Mouse (Mus musculus) bone marrow macrophage, adult 2 months (primary cell): Measurements from ENCODE around the gene Gm20388. TPM values are rescaled to one million over a fixed set of nuclear protein-coding genes. Genes with fewer than 3 reads are reported as not detected.
A peak's percentile ranks its signal among the peaks of the same experiment; 100 is the strongest.
"Not testable (repeated sequence)": the region's sequence is repeated elsewhere in the genome, so short reads cannot be mapped to it uniquely, and the experiment has no call there.

Experiments used
- H3K27ac ChIP-seq: 2 replicates; pipeline ENCODE4 v1.5.1; 2012; ENCODE audit warnings: low read depth, low read length; ENCODE audit not compliant: insufficient read depth
- H3K4me1 ChIP-seq: 2 replicates; pipeline ENCODE4 v1.6.1; 2012; ENCODE audit warnings: low read length; ENCODE audit not compliant: control insufficient read depth, insufficient read depth
- H3K4me3 ChIP-seq: 2 replicates; pipeline ENCODE4 v1.5.1; 2012; ENCODE audit warnings: mild to moderate bottlenecking, low read length, moderate library complexity; ENCODE audit not compliant: insufficient read depth
- CTCF ChIP-seq: IDR thresholded peaks from 2 replicates; pipeline ENCODE4 v1.5.1; 2012; ENCODE audit warnings: low read depth, mild to moderate bottlenecking, low read length, moderate library complexity
- POLR2A ChIP-seq: IDR thresholded peaks from 2 replicates; pipeline ENCODE4 v1.6.1; 2012; ENCODE audit warnings: mild to moderate bottlenecking, low read depth, low read length, borderline replicate concordance
- polyA plus RNA-seq: library from polyadenylated mRNA; stranded (reverse); fragments of >200 nt; gene quantifications from 2 replicates; pipeline ENCODE4 v1.2.4, GENCODE M21; 2012; ENCODE audit not compliant: missing spikeins, insufficient read depth, insufficient read length

Gene Gm20388
- polyA plus RNA-seq, 1 experiment, result 32.7 TPM

DNA sequence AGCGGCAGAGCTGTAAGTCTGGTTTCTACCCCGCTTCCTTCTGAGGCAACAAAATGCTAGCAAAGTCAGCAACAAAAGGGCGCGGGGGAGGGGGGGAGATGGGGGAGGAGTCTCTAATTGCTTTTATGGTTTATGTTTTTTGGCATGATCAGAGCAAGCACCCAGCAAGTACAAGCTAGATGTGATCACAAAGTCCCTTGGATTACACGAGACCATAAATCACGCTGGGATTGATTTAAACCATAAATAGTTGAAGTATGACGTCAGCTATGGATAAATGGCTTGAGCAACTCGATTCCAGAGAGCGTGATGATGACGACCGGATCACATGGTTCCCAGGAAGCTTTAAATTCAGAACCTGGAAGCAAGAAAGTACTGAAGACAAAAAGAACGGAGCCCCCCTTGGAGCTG is 3720.2 kb downstream of the Gm20388 start:
- Histone ChIP-seq H3K4me3 (peak overlapping the region; percentile 39), H3K27ac (peak overlapping the region; percentile 86), H3K4me1 (peaks cover 34% of the 10 kb centered on the region)
- TF ChIP-seq POLR2A, result no peak
- TF ChIP-seq CTCF, result no peak

DNA sequence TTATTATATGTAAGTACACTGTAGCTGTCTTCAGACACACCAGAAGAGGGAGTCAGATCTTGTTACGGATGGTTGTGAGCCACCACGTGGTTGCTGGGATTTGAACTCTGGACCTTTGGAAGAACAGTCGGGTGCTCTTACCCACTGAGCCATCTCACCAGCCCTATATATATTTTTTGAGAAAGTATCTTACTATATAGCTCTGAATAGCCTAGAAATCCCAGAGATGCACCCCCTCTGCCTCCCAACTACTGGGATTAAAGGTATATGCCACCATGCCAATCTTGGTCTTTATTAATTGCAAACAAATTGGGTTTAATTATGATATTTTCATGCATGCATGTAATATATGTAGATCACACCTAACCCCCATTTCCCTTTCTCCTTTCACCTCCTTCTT is 3721.1 kb downstream of the Gm20388 start:
- H3K4me1 ChIP-seq, result peaks cover 34% of the 10 kb centered on the region
- not testable (repeated sequence) for H3K4me3 ChIP-seq, H3K27ac ChIP-seq

DNA sequence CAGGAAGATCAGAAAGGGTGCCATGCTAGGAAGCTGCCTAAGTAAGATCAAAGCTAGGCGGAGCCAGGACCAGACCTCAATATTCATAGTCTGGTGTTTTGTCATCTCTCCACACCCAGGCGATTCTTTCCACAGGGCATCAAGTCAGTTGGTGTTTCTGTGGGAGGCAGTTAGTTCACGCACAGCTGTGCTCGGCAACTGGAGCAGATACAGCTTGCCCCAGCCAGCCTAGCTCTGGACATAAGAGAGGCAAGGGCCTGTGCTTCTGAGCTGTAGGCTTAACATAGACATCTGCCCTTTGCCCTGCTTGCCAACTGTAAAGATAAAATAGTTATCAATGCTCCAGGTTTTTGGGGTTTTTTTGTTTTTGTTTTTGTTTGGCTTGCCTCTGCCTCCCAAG is 3721.6 kb downstream of the Gm20388 start:
- Histone ChIP-seq H3K4me3 (no peak overlapping the region), H3K27ac (no peak overlapping the region), H3K4me1 (peaks cover 34% of the 10 kb centered on the region)
- TF ChIP-seq POLR2A (no peak), CTCF (no peak)

DNA sequence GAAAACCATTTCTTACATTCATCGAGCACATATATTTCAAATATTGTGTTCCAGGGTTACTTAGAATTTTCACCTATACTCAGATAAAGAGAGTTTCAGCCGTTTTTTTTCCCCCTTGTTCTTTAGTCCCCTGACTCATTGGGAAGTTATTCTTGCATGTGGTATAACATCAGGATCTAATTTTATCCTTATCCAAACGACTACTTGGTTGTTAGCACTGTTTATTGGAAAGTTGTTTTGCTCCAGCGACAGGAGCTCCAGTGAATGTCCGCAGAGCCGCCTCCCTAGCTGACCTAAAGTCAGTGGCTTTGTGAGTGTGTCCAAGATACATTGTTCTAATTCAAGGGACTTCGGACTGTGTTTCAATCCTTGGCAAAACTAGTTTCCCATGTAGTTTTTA is 3723.2 kb downstream of the Gm20388 start:
- H3K4me3 ChIP-seq, result no peak overlapping the region
- H3K27ac ChIP-seq, result peak overlapping the region; percentile 80
- H3K4me1 ChIP-seq, result peaks cover 31% of the 10 kb centered on the region
- TF ChIP-seq POLR2A (no peak), CTCF (no peak)

DNA sequence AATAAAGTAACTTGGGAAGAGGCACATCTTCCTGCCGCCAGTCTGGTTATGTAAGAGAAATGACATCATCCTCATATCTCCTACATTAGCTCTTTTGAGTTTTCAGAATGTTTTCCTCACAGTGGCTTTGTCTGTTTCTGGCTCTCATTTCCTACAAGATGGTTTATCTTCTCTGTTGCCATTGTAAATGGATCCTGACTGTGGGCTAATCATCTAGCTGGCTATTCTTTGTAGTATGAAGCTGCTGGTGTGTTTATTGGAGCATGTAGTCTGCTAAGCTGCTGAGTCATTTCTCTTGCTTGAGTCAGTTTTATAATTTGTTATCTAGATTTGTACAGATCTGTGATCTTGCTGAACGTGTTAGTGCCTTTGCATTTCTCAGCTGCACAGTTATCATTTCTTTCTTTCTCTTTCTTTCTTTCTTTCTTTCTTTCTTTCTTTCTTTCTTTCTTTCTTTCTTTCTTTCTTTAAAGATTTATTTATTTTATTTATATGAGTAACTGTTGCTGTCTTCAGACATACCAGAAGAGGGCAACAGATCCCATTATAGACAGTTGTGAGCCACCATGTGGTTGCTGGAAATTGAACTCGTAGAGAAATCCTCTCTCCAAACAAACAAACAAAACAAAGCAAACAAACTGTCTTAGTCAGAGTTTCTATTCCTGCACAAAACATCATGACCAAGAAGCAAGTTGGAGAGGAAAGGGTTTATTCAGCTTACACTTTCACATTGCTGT is 3723.9 kb downstream of the Gm20388 start:
- no peak for TF ChIP-seq POLR2A
- TF ChIP-seq CTCF, result no peak
- H3K4me3 ChIP-seq, result no peak overlapping the region
- peak overlapping the region; percentile 80 for H3K27ac ChIP-seq
- H3K4me1 ChIP-seq, result peaks cover 25% of the 10 kb centered on the region

DNA sequence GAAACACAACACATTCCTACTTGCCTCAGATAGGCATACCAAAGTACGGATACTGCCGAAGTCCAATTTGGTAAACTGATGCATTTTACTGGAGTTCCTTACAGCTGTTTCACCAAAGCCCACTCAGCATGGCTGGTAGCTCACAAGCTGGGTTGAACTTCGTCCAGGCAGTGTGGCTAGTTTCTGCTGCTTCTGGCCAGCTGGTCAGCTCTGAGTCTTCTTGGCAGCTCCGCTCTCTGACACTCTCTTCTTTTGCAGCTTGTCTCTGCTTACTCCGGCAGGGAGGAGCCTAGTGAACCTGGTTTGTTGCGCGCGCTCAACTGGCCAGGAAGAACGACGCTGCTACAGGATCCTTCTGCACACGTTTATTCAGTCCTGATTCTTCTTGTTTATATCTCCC is 3725.0 kb downstream of the Gm20388 start:
- no peak overlapping the region for H3K4me3 ChIP-seq
- no peak for TF ChIP-seq POLR2A
- no peak for TF ChIP-seq CTCF
- no peak overlapping the region for H3K27ac ChIP-seq
- peaks cover 22% of the 10 kb centered on the region for H3K4me1 ChIP-seq

DNA sequence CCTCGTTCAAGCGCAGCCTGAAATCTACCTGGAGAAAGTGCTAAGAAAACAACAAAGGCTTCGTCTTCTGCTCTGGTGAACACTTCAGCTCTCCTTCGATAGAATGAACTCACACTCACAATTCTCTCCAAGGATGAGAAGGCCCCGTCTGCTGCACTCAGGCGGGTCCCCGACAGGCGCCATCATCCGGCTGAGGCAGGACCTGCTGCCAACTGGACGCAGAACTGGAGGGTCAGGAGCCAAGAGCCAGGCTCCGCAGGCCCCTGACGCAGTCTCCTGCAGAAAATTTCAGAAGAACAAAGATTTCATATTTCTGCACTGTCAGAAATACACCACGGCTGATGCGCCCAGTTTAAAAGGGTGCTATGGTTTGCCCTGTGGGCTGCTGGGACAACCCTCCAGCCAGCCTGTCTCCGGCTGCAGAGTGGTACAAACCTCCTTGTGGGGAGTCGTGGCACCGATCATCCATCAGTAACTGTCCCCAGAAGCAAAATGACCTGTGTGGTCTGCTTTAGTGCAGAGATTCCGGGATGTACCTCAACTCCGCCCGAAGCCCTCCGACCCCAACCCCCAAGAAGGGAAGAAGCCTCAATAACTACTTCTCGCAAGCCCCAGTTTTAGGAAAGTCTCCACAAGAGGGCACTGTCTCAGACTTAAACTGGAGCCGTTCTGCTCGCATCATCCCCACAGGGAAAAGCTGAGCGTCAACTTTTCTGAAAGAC is 3732.8 kb downstream of the Gm20388 start:
- TF ChIP-seq POLR2A (no peak), CTCF (peak; percentile 68)
- Histone ChIP-seq H3K27ac (no peak overlapping the region), H3K4me1 (no peaks in the 10 kb centered on the region), H3K4me3 (no peak overlapping the region)

DNA sequence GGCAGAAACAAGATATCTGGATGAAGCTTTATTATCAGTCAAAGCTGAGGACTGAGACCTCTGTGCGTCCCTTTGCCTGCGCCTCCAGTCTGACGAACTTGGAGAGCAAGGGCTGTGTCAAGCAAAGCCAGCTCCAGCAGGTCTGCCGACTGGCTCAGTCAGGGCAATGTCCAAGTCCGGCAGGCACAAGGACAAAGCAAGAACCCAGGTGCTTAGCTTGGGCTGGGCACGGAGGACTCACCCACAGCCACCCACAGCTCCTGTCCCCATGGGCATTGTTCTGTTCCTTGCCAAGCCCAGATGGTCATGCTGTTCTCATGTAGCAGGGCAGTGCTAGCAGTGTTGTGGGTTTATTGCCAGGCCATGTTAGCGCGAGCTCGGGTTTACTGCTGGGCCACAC is 3734.6 kb downstream of the Gm20388 start:
- TF ChIP-seq POLR2A, result no peak
- TF ChIP-seq CTCF, result no peak
- H3K27ac ChIP-seq, result no peak overlapping the region
- no peaks in the 10 kb centered on the region for H3K4me1 ChIP-seq
- H3K4me3 ChIP-seq, result no peak overlapping the region

DNA sequence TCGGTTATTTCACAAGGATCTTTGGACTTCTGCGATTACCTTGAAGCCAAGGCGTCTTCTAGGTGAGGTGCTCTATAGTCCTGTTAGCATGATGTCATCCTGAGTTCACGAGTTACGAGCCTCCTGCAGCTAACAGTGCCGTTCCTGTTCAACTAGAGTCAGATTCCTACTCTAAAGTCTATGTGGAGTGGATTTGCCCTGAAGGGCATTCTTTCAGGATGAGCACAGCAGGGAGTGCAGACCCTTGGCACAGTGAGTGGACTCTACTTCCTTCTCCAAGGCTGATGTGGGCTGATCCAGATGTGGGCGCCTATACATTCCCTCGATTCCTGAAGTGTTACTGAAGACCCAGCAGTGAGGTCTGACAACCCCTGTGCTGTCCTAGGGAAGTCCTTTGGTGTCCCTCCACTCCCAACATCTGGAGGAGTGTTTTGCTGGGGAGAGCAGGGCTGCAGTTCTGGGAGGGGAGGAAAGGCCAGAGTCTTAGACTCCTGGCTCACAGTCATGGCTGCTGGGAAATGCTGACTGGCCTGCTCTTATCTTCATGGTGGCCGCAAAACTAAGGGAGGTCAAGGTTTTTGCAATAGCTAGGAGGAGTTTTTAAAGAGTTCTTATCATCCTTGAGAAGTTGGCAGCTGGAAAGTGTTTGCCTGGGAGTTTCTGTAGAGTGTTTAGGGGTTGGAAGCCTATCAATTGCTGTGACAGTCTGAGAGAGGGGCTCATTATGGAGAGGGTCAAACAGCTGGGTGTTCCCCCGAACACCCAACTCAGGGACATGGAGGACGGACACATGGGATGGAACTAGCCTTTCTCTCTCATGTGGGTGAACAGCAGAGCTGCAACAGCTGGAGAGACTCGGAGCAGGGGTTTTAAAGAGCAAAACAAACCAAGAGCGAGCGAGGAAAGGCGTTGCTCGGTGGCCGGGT is 3737.9 kb downstream of the Gm20388 start:
- Histone ChIP-seq H3K27ac (no peak overlapping the region), H3K4me3 (no peak overlapping the region), H3K4me1 (no peaks in the 10 kb centered on the region)
- TF ChIP-seq POLR2A, result no peak

DNA sequence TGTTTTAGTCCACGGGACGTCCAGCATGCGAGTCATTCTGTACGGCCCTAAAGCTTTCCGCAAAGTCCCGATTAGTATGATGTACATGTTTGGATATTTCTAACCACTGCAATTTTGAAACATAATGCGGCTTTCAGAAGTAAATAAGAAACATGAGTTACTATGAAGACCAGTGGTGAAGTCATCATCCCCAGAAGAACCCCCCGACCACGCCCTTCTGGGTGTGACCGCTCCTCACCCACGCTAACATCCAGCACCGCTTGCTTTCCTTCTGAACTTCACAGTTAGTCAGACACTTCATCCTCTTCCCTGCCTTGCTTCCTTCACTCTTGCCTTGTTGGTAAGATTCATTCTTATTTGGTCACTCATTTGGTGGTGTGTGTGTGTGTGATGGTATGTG is 3738.8 kb downstream of the Gm20388 start:
- no peak overlapping the region for H3K27ac ChIP-seq
- TF ChIP-seq CTCF (no peak), POLR2A (no peak)
- no peaks in the 10 kb centered on the region for H3K4me1 ChIP-seq
- no peak overlapping the region for H3K4me3 ChIP-seq
